Mouse (Mus musculus) left cerebral cortex, adult 8-10 months (tissue): ENCODE measurements at regions not wholly inside any gene's neighbourhood (a gene's known extent, or its start where the extent isn't known, plus 50 kb on each side); places are given as distances from the start of the nearest gene placed in this dataset.

Experiments used
- DNase-seq, 2 experiments: peaks; one replicate each; pipeline ENCODE4 v3.0.0; 2022; ENCODE audit warnings: low spot score in 2 of 2

GRCm38 (mm10) chr8:89134058-89134457 is 90.1 kb upstream of the Sall1 start:
- no peak for DNase-seq

- no peak for DNase-seq
Measured at GRCm38 (mm10) chr8:89121051-89121450, 77.1 kb upstream of the Sall1 start.

- no peak for DNase-seq
Measured at GRCm38 (mm10) chr8:89107895-89108660, 64.1 kb upstream of the Sall1 start.

- DNase-seq, result no peak
Measured at GRCm38 (mm10) chr8:89106346-89106745, 62.4 kb upstream of the Sall1 start.

- no peak for DNase-seq
Measured at GRCm38 (mm10) chr8:89097396-89097795, 53.4 kb upstream of the Sall1 start.
